Mouse (Mus musculus) limb, embryonic 14.5 days (tissue): Measurements from ENCODE around the gene Arl2. TPM values are rescaled to one million over a fixed set of nuclear protein-coding genes. Genes with fewer than 3 reads are reported as not detected.
A peak's percentile ranks its signal among the peaks of the same experiment; 100 is the strongest.

Source experiments
- ATAC-seq: fragments of 200-750 bp; cut with Nextera tagmentation; 2 replicates; pipeline ENCODE4 v1.8.0; 2017; ENCODE audit warnings: low read depth, moderate number of reproducible peaks, moderate TSS enrichment; ENCODE audit not compliant: low FRiP score
- DNase-seq: peaks from one replicate; pipeline ENCODE4 v3.0.0-alpha.2; 2015; ENCODE audit warnings: low spot score
- H3K27ac ChIP-seq: fragments of 300-500 bp; sonication (generic); replicated peaks from 2 replicates; pipeline ENCODE4 v1.5.1; 2014; ENCODE audit warnings: low read depth, mild to moderate bottlenecking, low read length, moderate library complexity, mixed read lengths
- H3K27me3 ChIP-seq: fragments of 300-500 bp; sonication (generic); 2 replicates; pipeline ENCODE4 v1.6.1; 2014; ENCODE audit warnings: low read length, mixed read lengths; ENCODE audit not compliant: control insufficient read depth, insufficient read depth
- H3K36me3 ChIP-seq: fragments of 300-500 bp; sonication (generic); 2 replicates; pipeline ENCODE4 v1.6.1; 2014; ENCODE audit warnings: mild to moderate bottlenecking, low read length, moderate library complexity, mixed read lengths; ENCODE audit not compliant: control insufficient read depth, insufficient read depth
- H3K4me1 ChIP-seq: fragments of 300-500 bp; sonication (generic); 2 replicates; pipeline ENCODE4 v1.6.1; 2014; ENCODE audit warnings: antibody characterized with exemption, low read length, mixed read lengths; ENCODE audit not compliant: control insufficient read depth, insufficient read depth
- H3K4me2 ChIP-seq: fragments of 300-500 bp; sonication (generic); replicated peaks from 2 replicates; pipeline ENCODE4 v1.6.1; 2014; ENCODE audit warnings: low read depth, mild to moderate bottlenecking, low read length, moderate library complexity; ENCODE audit not compliant: severe bottlenecking
- H3K4me3 ChIP-seq: fragments of 300-500 bp; sonication (generic); replicated peaks from 2 replicates; pipeline ENCODE4 v1.5.1; 2014; ENCODE audit warnings: low read length
- H3K9ac ChIP-seq: fragments of 300-500 bp; sonication (generic); 2 replicates; pipeline ENCODE4 v1.6.1; 2014; ENCODE audit warnings: mild to moderate bottlenecking, low read depth, low read length, moderate library complexity; ENCODE audit not compliant: severe bottlenecking
- H3K9me3 ChIP-seq: fragments of 300-500 bp; sonication (generic); 2 replicates; pipeline ENCODE4 v1.6.1; 2016; ENCODE audit warnings: low read length; ENCODE audit not compliant: control insufficient read depth
- POLR2A ChIP-seq: fragments of 200-500 bp; IDR thresholded peaks from 2 replicates; pipeline ENCODE4 v1.8.0; 2012; ENCODE audit warnings: inconsistent platforms, mild to moderate bottlenecking, moderate library complexity, borderline replicate concordance; ENCODE audit not compliant: insufficient read depth, insufficient read length; ENCODE audit errors: extremely low read depth
- WGBS: fragments of 180-500 bp; shearing (Covaris S2); extraction: QIAGEN DNeasy Blood & Tissue Kit; methylation state at CpG from one replicate; pipeline ENCODE4 v1.1.7; 2014; 5-methylcytosine and 5-hydroxymethylcytosine counted together
- polyA plus RNA-seq, 2 experiments: library from polyadenylated mRNA; depleted of rRNA in 1 of 2; stranded (reverse) in 1 of 2; unstranded in 1 of 2; fragments of >200 nt; fragmentation: Nextera tagmentation in 1 of 2; extraction: Ambion mirVana in 1 of 2; gene quantifications; 2 replicates each; pipeline versions ENCODE4 v1.2.1 to v1.2.3; 2012 to 2014

The Arl2 gene
- polyA plus RNA-seq, 2 experiments: 77.5 to 91.9 TPM

DNA sequence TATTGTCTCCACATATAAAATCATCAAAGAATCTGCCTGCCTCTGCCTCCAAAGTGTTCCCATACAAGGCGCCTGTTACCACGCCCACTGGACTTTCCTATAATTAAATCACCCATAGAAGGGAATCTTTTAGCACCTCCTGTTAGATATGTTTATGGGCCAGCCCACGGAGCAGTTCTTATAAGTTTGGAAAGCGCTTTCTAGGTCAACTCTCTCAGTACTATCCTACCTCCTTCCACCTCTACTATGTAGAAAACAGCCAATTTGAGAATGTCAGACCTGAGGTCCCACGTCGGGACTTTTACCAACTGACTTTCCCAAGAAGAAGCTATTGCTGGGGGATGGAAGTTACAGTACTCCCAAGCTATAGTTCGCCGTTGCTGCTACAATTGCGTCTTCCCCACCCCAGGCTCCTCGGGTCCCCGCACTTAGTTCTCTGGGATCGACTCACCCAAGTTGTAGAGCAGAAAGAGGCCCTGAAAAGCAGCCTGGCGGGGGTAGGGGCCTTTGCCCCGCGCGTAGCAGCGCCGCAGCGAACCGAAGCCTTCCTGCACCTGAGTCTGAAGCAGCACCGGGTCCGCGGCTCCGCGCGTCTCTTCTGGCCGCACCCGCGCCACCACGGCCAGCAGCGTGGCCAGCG lies 23.9 kb downstream of the Arl2 start:
- 6% methylated on average over 25 of the region's 32 CpGs for WGBS
- Histone ChIP-seq H3K4me2 (peak overlapping the region; percentile 83), H3K27ac (peak overlapping the region; percentile 93), H3K36me3 (peaks cover 31% of the 10 kb centered on the region), H3K9me3 (no peaks in the 10 kb centered on the region), H3K9ac (peak overlapping the region; percentile 79), H3K27me3 (no peaks in the 10 kb centered on the region), H3K4me3 (peak overlapping the region; percentile 88), H3K4me1 (peaks cover 10% of the 10 kb centered on the region)
- ATAC-seq: no peak
- DNase-seq: peak; percentile 14
- no peak for TF ChIP-seq POLR2A

DNA sequence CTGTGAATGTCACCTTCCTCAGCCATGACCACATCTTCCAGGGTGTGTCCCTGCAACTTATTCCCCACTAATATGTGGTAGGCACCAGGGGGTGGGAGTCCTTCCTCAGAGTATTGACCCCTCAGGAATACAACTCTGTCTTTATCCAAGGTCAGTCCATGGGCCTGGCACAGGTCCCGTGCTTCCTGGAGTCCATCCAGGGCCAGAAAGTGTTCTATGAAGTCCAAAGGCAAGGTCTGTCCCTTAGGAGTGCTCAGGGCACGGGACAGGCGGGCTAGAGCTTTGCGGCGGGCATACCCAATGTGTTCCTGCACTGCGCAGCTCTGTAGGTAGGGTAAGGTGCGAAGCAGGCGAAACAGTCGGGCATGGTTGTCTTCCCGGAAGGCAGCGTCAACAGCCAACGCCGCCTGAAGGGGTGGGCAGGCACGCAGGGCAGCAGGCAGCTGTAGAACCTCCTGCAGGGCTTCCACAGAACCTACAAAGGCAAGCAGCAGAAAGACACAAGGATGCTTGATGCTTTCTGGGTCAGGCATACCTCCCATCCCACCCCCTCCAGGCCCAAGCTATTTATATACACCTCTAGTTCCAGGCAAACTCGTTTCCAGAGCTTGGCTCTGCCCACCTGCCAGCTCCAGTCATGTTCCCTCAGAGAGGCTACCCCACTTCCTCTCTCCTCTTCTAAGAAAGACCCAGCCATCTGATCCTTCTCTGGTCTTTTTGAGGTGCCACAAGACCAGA lies 25.1 kb downstream of the Arl2 start:
- Histone ChIP-seq H3K9ac (no peak overlapping the region), H3K4me3 (no peak overlapping the region), H3K27me3 (no peaks in the 10 kb centered on the region), H3K4me1 (peaks cover 10% of the 10 kb centered on the region), H3K9me3 (no peaks in the 10 kb centered on the region), H3K27ac (no peak overlapping the region), H3K4me2 (no peak overlapping the region), H3K36me3 (peaks cover 31% of the 10 kb centered on the region)
- DNase-seq (no peak), ATAC-seq (no peak)
- 87% methylated on average over 15 of the region's 15 CpGs for WGBS
- no peak for TF ChIP-seq POLR2A

DNA sequence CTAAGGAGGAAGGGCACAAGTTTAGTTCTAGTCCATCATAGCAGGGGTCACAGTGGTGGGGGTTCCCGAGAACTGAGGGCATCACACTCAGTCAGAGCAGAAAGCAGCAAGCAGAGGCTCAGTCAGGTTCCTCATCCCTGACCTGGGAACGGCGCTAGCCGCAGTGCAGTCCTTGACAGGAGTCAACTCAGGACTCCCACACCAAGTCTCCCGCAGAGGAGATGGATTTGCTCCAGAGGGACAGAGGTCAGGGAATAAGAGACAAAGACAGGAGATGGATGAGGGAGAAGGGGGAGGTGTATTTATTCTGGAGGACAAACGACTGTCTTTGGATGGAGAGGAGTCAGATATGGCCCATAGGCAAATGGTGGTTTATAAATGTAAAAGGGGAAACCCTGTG lies 28.2 kb downstream of the Arl2 start:
- no peak overlapping the region for H3K27ac ChIP-seq
- peaks cover 23% of the 10 kb centered on the region for H3K36me3 ChIP-seq
- no peak overlapping the region for H3K4me3 ChIP-seq
- no peak for TF ChIP-seq POLR2A
- no peak for ATAC-seq
- WGBS: 59% methylated on average over 6 of the region's 6 CpGs
- DNase-seq: no peak
- no peaks in the 10 kb centered on the region for H3K9me3 ChIP-seq
- H3K27me3 ChIP-seq: no peaks in the 10 kb centered on the region
- peaks cover 5% of the 10 kb centered on the region; the same call in 1 of the 2 replicates for H3K4me1 ChIP-seq
- H3K9ac ChIP-seq: no peak overlapping the region
- H3K4me2 ChIP-seq: no peak overlapping the region

DNA sequence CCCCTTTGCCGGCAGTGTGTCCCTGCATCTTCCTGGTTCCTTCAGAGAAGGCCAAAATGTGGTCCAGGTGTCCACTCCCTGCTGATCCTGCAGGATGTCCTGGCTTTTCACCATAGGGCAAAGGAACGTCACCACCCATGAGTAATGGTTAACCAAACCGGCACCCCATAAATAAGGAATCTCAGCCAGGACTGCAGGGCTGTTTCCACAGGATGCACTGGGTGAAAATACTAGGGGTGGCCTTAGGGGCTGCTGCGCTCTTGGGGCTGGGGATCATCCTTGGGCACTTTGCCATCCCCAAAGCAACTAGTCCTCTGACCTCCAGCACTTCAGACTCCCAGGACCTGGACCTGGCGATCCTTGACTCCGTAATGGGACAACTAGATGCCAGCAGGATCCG lies 35.8 kb downstream of the Arl2 start, which contains the start of gene Naaladl1:
TSS of gene Naaladl1 (plus strand) at position 197 of the 400 bp plus-strand sequence.
- no peak for TF ChIP-seq POLR2A
- ATAC-seq (no peak), DNase-seq (no peak)
- no peak within 1 kb of the TSS for H3K27ac ChIP-seq
- H3K9me3 ChIP-seq: no peaks in the 10 kb centered on the region
- no peak within 1 kb of the TSS for H3K9ac ChIP-seq
- no peaks in the 10 kb centered on the region for H3K36me3 ChIP-seq
- 76% methylated on average over 7 of the region's 7 CpGs for WGBS
- no peak within 1 kb of the TSS for H3K4me3 ChIP-seq
- no peaks in the 10 kb centered on the region for H3K27me3 ChIP-seq
- no peaks in the 10 kb centered on the region for H3K4me1 ChIP-seq
- H3K4me2 ChIP-seq: no peak within 1 kb of the TSS

DNA sequence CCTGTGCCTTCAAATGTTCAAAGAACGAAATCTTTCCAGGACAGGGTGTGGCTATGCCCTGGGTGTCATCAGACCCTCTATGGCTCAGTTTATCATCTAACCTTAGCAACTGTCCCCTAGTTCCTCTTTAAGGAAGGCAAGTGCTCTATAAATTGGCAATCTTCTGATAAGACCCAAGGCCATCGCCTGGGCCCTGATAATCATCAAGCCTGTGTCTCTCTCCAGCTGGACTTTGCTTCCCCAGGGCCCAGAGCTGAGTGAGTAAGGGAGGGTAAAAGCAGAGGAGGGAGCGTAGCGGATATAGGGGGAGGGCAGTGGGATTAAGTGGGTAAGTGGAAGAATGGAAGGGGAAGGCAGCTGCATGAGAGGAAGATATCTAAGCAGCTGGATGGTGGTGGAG lies 36.9 kb downstream of the Arl2 start:
- WGBS: 71% methylated on average over 4 of the region's 4 CpGs
- no peaks in the 10 kb centered on the region for H3K36me3 ChIP-seq
- no peak for ATAC-seq
- no peaks in the 10 kb centered on the region for H3K4me1 ChIP-seq
- no peak overlapping the region for H3K4me3 ChIP-seq
- H3K27ac ChIP-seq: no peak overlapping the region
- no peaks in the 10 kb centered on the region for H3K9me3 ChIP-seq
- no peaks in the 10 kb centered on the region for H3K27me3 ChIP-seq
- H3K4me2 ChIP-seq: no peak overlapping the region
- no peak for TF ChIP-seq POLR2A
- DNase-seq: no peak
- no peak overlapping the region for H3K9ac ChIP-seq
